Mouse (Mus musculus) kidney, adult 2 months (tissue): Measurements from ENCODE around the gene Cnn3.

Source experiments
- CTCF ChIP-seq: fragments of 200-500 bp; conservative IDR thresholded peaks from 2 replicates; pipeline ENCODE4 v1.5.1; 2011; ENCODE audit warnings: low read depth, mild to moderate bottlenecking, control low read depth, low read length, moderate library complexity, mixed read lengths; ENCODE audit not compliant: insufficient read depth, insufficient read length
- POLR2A ChIP-seq: fragments of 200-500 bp; IDR thresholded peaks from one replicate; pipeline ENCODE4 v1.6.1; 2011; ENCODE audit warnings: low read depth, low read length, control low read depth

DNA sequence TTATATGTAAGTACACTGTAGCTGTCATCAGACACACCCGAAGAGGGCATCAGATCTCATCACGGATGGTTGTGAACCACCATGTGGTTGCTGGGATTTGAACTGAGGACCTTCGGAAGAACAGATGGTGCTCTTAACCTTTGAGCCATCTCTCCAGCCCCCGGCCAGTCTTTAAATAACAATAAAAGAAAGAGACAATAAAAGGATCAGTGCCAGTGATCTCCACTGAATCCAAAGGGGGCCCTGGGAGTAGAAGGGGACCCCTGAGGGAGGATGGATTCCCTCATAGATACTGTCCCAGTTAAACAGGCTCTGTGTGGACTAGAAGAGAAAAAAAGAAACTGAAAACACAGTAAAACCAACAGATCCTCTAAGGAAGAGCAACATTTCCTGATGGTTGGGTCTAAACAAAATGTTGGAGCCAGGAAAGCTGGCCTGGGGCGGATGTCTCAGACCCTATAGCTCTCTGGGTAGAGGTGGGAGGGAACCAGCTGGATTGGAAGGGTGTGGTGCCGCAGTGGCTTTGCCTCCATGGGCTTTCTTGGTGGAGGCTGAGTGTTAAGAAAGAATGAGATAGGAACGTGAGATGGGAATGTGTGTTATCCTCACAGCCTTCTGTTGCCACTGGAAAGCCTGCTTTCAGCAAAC lies 4.1 kb downstream of the Cnn3 start:
- TF ChIP-seq CTCF, result no peak
- no peak for TF ChIP-seq POLR2A
